Mouse (Mus musculus) lung, embryonic 14.5 days (tissue): ENCODE results near the gene Agtrap. TPM values are rescaled to one million over a fixed set of nuclear protein-coding genes. Genes with fewer than 3 reads are reported as not detected.

Experiments
- ATAC-seq: fragments of 200-750 bp; cut with Nextera tagmentation; 2 replicates; pipeline ENCODE4 v1.8.0; 2017; ENCODE audit warnings: mild to moderate bottlenecking, moderate TSS enrichment, moderate library complexity; ENCODE audit not compliant: insufficient read depth
- DNase-seq: peaks from one replicate; pipeline ENCODE4 v3.0.0-alpha.2; 2015
- H3K27ac ChIP-seq: fragments of 300-500 bp; sonication (generic); 2 replicates; pipeline ENCODE4 v1.5.1; 2014; ENCODE audit warnings: low read depth, mild to moderate bottlenecking, moderate library complexity
- H3K27me3 ChIP-seq: fragments of 300-500 bp; sonication (generic); 2 replicates; pipeline ENCODE4 v1.6.1; 2014; ENCODE audit warnings: low read length, control low read depth; ENCODE audit not compliant: insufficient read depth
- H3K36me3 ChIP-seq: fragments of 300-500 bp; sonication (generic); 2 replicates; pipeline ENCODE4 v1.6.1; 2014; ENCODE audit warnings: control low read depth; ENCODE audit not compliant: insufficient read depth
- H3K4me1 ChIP-seq: fragments of 300-500 bp; sonication (generic); 2 replicates; pipeline ENCODE4 v1.6.1; 2014; ENCODE audit warnings: antibody characterized with exemption, control low read depth; ENCODE audit not compliant: insufficient read depth
- H3K4me2 ChIP-seq: fragments of 300-500 bp; sonication (generic); 2 replicates; pipeline ENCODE4 v1.6.1; 2014; ENCODE audit warnings: mild to moderate bottlenecking
- H3K4me3 ChIP-seq: fragments of 300-500 bp; sonication (generic); 2 replicates; pipeline ENCODE4 v1.5.1; 2014; ENCODE audit warnings: low read depth, low read length
- H3K9ac ChIP-seq: fragments of 300-500 bp; sonication (generic); 2 replicates; pipeline ENCODE4 v1.6.1; 2014
- H3K9me3 ChIP-seq: fragments of 300-500 bp; sonication (generic); 2 replicates; pipeline ENCODE4 v1.6.1; 2016; ENCODE audit warnings: low read depth, low read length, control low read depth
- CTCF ChIP-seq: IDR thresholded peaks from 2 replicates; pipeline ENCODE4 v1.5.1; 2016; ENCODE audit warnings: antibody characterized with exemption, low read depth
- WGBS: fragments of 180-500 bp; shearing (Covaris S2); extraction: QIAGEN DNeasy Blood & Tissue Kit; methylation state at CpG from one replicate; pipeline ENCODE4 v1.1.7; 2014; 5-methylcytosine and 5-hydroxymethylcytosine counted together
- polyA plus RNA-seq: library from polyadenylated mRNA; unstranded; fragments of >200 nt; fragmentation: Nextera tagmentation; extraction: Ambion mirVana; gene quantifications from 2 replicates; pipeline ENCODE4 v1.2.1, GENCODE M21; 2014

The Agtrap gene
- polyA plus RNA-seq, 1 experiment from 2014 or later = 14.2 TPM

DNA sequence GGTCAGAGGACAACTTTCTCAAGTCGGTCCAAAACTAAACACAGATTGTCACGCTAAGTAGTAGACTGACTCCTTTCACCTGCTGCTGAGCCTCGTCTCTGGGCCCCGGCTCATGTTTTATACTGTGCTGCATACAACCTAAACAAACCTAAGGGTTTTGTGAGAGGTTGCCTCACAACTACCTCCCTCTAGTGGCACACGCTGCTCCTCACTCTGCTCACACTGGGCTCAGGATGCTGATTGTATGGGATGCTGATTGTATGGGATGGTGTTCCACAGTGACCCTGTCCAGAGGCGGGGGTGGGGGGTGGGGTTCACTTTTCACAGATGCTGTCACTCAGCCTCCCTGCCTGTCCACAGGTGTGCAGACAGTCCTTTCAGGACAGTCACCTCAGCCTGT lies 8.6 kb downstream of the Agtrap start:
- no peaks in the 10 kb centered on the region for H3K27me3 ChIP-seq
- DNase-seq (no peak), ATAC-seq (no peak)
- H3K4me3 ChIP-seq = no peak overlapping the region
- peak; percentile 11; the same call in 1 of the 2 replicates for TF ChIP-seq CTCF
- H3K36me3 ChIP-seq = peaks cover 17% of the 10 kb centered on the region; the same call in 1 of the 2 replicates
- H3K4me1 ChIP-seq = peaks cover 6% of the 10 kb centered on the region
- H3K4me2 ChIP-seq = no peak overlapping the region
- no peak overlapping the region for H3K9ac ChIP-seq
- 48% methylated on average over 6 of the region's 6 CpGs for WGBS
- H3K9me3 ChIP-seq = no peaks in the 10 kb centered on the region
- no peak overlapping the region for H3K27ac ChIP-seq

DNA sequence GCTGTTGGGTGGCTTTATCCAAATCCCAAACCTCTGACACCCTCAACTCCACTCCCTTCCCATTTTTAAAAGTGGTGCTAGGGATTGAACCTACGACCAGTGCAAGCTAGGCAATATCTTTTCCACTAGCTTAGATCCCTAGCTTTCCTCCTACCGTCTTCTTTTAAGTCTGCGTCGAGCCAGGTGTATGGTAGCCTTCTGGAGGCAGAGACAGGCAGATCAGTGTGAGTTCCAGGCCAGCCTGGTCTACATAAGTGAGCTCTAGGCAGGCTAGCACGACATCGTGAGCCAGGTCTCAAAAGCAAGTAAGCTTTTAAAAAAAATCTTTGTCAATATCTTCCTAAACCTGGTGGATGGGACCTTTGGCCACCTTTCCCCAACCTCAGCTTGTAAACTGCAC lies 11.9 kb downstream of the Agtrap start:
- Histone ChIP-seq H3K9ac (no peak overlapping the region), H3K4me3 (no peak overlapping the region), H3K9me3 (no peaks in the 10 kb centered on the region), H3K4me1 (no peaks in the 10 kb centered on the region), H3K4me2 (no peak overlapping the region), H3K27ac (no peak overlapping the region), H3K27me3 (no peaks in the 10 kb centered on the region), H3K36me3 (peaks cover 10% of the 10 kb centered on the region; the same call in 1 of the 2 replicates)
- no peak for DNase-seq
- ATAC-seq = no peak
- 85% methylated on average over 6 of the region's 6 CpGs for WGBS
- no peak for TF ChIP-seq CTCF

DNA sequence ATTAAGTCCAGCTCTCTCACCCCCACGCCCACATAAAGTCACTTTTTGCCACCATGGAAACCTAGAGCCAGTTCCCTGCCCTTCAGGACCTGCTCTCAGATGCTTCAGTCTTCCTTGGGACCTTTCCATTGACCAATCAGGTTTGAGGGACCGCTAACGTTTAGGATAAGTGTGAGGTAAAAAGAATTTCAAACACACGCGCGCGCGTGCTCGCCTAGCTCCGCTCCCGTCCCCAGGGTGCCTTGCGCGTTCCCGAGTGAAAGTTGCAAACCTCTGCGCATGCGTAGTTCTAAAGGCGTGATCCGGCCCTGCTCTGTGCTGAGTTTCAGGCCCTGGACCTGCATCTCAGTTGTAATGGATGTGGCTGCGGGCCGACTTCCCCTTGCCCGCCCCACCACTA lies 12.6 kb downstream of the Agtrap start:
- peak; percentile 47 for ATAC-seq

DNA sequence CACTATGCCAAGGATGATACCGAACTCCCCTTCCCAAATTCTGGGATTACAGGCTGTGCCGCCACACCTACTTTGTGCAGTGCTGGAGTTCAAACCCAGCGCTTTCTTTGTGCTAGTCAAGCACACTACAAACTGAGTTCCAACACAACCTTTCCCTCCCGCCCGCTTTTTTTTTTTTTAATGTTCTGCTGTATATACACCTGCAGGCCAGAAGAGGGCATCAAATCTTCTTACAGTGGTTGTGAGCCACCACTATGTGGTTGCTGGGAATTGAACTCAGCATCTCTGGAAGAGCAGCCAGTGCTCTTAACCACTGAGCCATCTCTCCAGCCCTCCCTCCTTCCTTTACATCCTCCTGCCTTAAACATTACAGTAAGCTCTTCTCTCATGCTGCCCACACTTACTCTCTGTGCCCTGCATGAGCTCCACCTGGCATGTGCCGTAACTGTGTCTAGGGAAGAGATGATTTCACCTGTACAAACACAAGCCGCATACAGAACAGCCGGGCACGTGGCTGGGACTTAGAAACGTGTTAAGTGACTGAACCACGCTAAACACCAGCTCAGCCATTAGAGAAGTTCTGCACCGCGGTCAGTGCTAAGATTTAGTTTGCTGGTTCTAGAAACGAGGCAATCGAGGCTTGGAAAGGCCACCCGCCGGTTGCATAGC lies 13.2 kb downstream of the Agtrap start:
- Histone ChIP-seq H3K9me3 (no peaks in the 10 kb centered on the region), H3K9ac (peak overlapping the region; percentile 16; the same call in 1 of the 2 replicates), H3K4me1 (no peaks in the 10 kb centered on the region), H3K4me3 (peak overlapping the region; percentile 30), H3K36me3 (peaks cover 4% of the 10 kb centered on the region; the same call in 1 of the 2 replicates), H3K27ac (no peak overlapping the region), H3K27me3 (no peaks in the 10 kb centered on the region), H3K4me2 (peak overlapping the region; percentile 63)
- 39% methylated on average over 17 of the region's 17 CpGs for WGBS
- peak; percentile 57 for TF ChIP-seq CTCF
- peak; percentile 66 for DNase-seq
- peak; percentile 24; the same call in 1 of the 2 replicates for ATAC-seq

More for the DNA sequence above, 12.6 kb downstream of the Agtrap start:
- Histone ChIP-seq H3K27me3 (no peaks in the 10 kb centered on the region), H3K4me1 (no peaks in the 10 kb centered on the region), H3K9me3 (no peaks in the 10 kb centered on the region), H3K27ac (no peak overlapping the region), H3K4me3 (peak overlapping the region; percentile 30), H3K36me3 (peaks cover 9% of the 10 kb centered on the region; the same call in 1 of the 2 replicates), H3K9ac (peak overlapping the region; percentile 16; the same call in 1 of the 2 replicates), H3K4me2 (peak overlapping the region; percentile 63)
- no peak for TF ChIP-seq CTCF
- DNase-seq = peak; percentile 84
- WGBS = 30% methylated on average over 21 of the region's 21 CpGs

DNA sequence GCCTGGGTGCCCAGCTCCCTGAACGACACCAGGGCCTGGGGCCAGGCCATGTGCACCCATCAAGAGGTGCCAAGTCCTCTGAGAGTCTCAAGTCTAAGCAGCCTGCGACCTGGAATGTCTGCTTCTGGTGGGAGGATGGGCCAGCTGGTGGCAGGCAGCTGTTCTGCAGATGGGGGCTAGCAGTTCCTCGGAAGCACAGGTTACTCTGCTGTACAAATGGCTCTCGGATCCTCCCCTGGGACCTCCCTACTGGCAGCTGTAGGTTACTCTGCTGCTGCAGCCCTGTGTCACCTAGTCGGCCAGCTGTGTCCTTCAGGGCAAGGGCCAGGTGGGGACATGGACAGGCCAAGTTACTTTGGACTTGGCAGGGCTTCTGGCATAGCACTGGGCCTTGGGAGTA lies 16.3 kb downstream of the Agtrap start:
- Histone ChIP-seq H3K4me3 (no peak overlapping the region), H3K9ac (no peak overlapping the region), H3K27ac (no peak overlapping the region), H3K27me3 (no peaks in the 10 kb centered on the region), H3K4me1 (no peaks in the 10 kb centered on the region), H3K9me3 (no peaks in the 10 kb centered on the region), H3K36me3 (no peaks in the 10 kb centered on the region), H3K4me2 (no peak overlapping the region)
- DNase-seq (no peak), ATAC-seq (no peak)
- TF ChIP-seq CTCF = no peak
- WGBS = 45% methylated on average over 5 of the region's 5 CpGs

DNA sequence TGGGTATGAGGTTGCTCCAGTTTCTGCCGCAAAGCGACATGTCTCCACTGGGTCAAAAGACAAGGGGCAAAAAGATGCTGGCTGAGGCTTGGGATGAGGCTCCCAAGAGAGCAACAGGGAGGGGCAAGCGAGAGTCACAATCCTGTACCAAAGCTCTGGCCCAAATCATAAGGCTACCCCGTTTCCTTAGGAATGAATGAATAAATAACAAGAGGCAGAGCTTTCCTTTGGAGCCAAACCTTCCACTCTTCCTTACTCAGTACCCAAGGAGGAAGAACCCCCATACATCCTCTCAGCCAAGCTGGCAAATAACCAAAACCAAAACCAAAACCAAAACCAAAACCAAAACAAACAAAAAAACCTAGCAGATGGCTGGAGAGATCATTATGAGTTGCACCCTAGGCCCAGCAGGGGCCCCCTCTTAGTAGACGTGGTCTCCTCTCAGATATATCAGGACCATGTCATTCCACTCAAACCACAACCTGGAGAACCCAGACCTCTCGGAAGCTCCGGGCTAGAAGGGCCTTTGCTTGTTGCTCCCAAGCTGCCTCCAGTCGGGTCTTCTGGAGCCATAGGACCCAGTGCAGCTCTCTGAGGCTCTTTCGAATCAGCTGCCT lies 18.1 kb downstream of the Agtrap start:
- Histone ChIP-seq H3K4me1 (no peaks in the 10 kb centered on the region), H3K9me3 (no peaks in the 10 kb centered on the region), H3K9ac (no peak overlapping the region), H3K27me3 (no peaks in the 10 kb centered on the region), H3K4me3 (no peak overlapping the region), H3K4me2 (no peak overlapping the region), H3K27ac (no peak overlapping the region), H3K36me3 (no peaks in the 10 kb centered on the region)
- DNase-seq (no peak), ATAC-seq (no peak)
- no peak for TF ChIP-seq CTCF
- WGBS = 67% methylated on average over 9 of the region's 9 CpGs

DNA sequence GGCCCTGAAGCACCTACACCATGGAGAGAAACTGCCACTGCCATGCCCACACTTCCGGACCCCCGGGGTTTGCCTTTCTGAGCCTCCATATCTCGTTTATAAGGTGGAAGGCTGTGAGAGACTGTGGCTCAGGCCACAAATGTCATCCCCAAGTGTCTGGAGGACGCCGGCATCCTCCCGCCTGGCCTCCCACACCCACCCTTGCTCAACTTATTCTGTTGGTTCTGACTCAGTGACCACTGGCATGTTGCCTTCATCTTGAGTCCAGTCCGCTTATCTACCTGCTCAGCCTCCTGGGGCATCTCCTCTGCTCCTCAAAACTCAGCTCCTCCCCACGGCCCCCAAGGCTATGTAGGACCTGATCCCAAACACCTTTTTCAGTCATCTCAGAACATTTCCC lies 20.5 kb downstream of the Agtrap start:
- Histone ChIP-seq H3K27me3 (no peaks in the 10 kb centered on the region), H3K4me1 (no peaks in the 10 kb centered on the region), H3K4me2 (no peak overlapping the region), H3K27ac (no peak overlapping the region), H3K4me3 (no peak overlapping the region), H3K9ac (no peak overlapping the region), H3K9me3 (no peaks in the 10 kb centered on the region), H3K36me3 (no peaks in the 10 kb centered on the region)
- ATAC-seq = no peak
- no peak for TF ChIP-seq CTCF
- 81% methylated on average over 8 of the region's 8 CpGs for WGBS
- DNase-seq = no peak
